Mouse (Mus musculus): ENCODE measurements at regions not wholly inside any gene's neighbourhood (a gene's known extent, or its start where the extent isn't known, plus 50 kb on each side); places are given as distances from the start of the nearest gene placed in this dataset.

DNA sequence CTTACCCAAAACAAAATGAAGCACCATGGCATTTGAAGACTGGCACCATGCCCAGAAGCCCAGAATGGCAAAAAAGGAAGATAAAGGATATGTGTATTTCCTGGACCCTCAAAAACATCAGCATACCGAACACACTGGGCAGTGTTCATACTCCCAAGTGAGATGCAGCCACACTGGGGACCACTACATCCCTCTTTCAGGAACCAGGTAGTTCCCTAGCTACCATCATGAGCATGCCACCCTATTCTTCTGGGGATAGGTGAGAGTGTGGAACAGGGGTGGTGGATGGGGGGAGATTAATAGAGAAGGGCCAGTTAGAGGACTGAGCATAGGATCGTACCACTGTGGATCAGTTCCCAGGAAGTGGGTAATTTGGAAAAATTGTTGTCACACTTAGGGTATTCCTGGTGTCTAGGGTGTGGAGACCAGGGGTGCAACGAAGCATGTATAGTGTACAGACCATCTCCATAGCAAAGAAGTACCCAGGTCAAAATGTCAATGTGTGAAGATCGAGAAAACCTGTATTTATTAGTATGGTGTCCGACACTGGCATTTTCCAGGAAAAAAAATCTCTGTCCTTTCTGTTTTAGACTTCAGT lies 50.9 kb upstream of the Il17a start:
- Histone ChIP-seq H3K27me3 (no peaks in the 10 kb centered on the region), H3K9ac (no peak overlapping the region), H3K4me2 (replicated peaks) (no peak overlapping the region), H3K27ac (replicated peaks) (no peak overlapping the region), H3K4me3 (replicated peaks) (no peak overlapping the region), H3K36me3 (no peaks in the 10 kb centered on the region), H3K4me1 (no peaks in the 10 kb centered on the region), H3K9me3 (replicated peaks) (no peaks in the 10 kb centered on the region)
- no peak for ATAC-seq (ENCODE audit: insufficient number of reproducible peaks, low FRiP score, low TSS enrichment, low read depth)
- WGBS = 79% methylated on average over 5 of the region's 5 CpGs

DNA sequence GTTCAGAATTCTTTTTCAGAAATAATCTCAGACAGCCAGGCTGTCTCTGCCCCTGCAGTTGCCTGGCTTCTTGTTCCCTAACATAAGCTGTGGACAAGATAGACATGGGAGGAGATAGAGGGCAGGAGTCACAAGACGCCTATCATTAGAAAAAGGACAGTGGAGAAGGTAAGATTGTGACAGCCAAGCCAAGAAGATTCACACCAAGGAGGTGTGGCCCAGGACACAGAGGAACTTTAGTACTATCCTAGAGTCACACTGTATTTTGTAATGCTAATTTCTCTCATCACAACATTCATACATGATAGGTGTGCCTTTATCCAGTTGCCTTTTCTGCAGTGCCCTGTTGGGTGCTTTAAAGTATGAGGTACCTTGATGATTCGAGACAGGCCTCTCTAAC lies 50.2 kb upstream of the Il17a start:
- H3K4me1 ChIP-seq = no peaks in the 10 kb centered on the region
- H3K4me2 ChIP-seq (replicated peaks) = no peak overlapping the region
- H3K9ac ChIP-seq = no peak overlapping the region
- H3K27ac ChIP-seq (replicated peaks) = no peak overlapping the region
- no peak for ATAC-seq (ENCODE audit: insufficient number of reproducible peaks, low FRiP score, low TSS enrichment, low read depth)
- no peak overlapping the region for H3K4me3 ChIP-seq (replicated peaks)
- H3K36me3 ChIP-seq = no peaks in the 10 kb centered on the region
- H3K9me3 ChIP-seq (replicated peaks) = no peaks in the 10 kb centered on the region
- WGBS = 73% methylated on average over 2 of the region's 2 CpGs
- no peaks in the 10 kb centered on the region for H3K27me3 ChIP-seq

MicroRNAs encoded in the stretch of these regions (microRNA counts, 519-probe panel; counts per million panel counts)
- 4,099 counts per million, percentile 94 among the panel's probes with 10 or more counts for microRNA mmu-miR-206

Small RNA genes lying in the stretch of these regions (microRNA-seq; reads per million reads assigned to microRNA genes)
- gene Mir206 (ENCODE audit: borderline number of aligned reads) = 6,492 reads per million, percentile 92 among the genes with 10 or more reads in this experiment
